Mouse (Mus musculus): ENCODE measurements around the gene Prr15l. TPM values are rescaled to one million over a fixed set of nuclear protein-coding genes. Genes with fewer than 3 reads are reported as not detected.

The Prr15l gene
- polyA plus RNA-seq, 1 experiment from 2014 or later, result 126 TPM

DNA sequence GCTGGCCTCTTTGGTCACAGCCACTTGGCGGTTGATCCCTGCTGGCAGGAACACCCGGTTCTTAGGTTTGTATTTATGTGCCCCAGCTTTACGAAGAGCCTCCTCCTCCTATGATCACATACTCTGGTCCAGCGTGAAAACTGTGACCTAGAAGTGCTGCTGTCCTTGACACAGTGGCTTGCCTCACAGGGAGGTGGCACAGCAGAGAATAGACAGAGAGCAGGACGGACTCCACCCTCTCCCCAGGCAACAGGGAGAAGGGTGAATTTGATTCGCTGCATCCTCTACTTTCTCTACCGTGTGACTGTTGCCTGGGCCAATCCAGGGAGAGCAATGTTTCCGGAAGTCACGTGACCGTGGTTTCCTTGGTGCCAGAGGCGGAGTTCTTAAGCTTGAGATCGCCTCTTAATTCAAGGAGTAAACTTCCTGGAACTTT lies 7.0 kb downstream of the Prr15l start:
- ATAC-seq (peak; percentile 91), DNase-seq (ENCODE audit: low spot score) (peak; percentile 98)
- 19% methylated on average over 12 of the region's 12 CpGs for WGBS
- H3K4me1 ChIP-seq (ENCODE audit: insufficient read depth, low read depth, low read length), result peaks cover 5% of the 10 kb centered on the region; the same call in 1 of the 2 replicates
- H3K27ac ChIP-seq (ENCODE audit: low read length), result peak overlapping the region; percentile 63
- H3K9ac ChIP-seq (replicated peaks; ENCODE audit: low read depth), result no peak overlapping the region
- no peak overlapping the region for H3K4me3 ChIP-seq (ENCODE audit: low read depth, low read length)
- H3K9me3 ChIP-seq (ENCODE audit: low read length), result no peaks in the 10 kb centered on the region
- peak overlapping the region; percentile 36 for H3K4me2 ChIP-seq (replicated peaks; ENCODE audit: low read depth, low read length)
- no peaks in the 10 kb centered on the region for H3K36me3 ChIP-seq (ENCODE audit: insufficient read depth, low read length)
- TF ChIP-seq CTCF (IDR thresholded peaks at IDR 0.05), result no peak
- TF ChIP-seq EP300 (IDR thresholded peaks at IDR 0.05), result peak; percentile 58; the same call in 1 of the 2 replicates
- H3K27me3 ChIP-seq (replicated peaks; ENCODE audit: insufficient read depth, low read length), result no peaks in the 10 kb centered on the region

- Histone ChIP-seq H3K27me3 (replicated peaks; ENCODE audit: insufficient read depth, low read length) (no peaks in the 10 kb centered on the region), H3K36me3 (ENCODE audit: insufficient read depth, low read length) (no peaks in the 10 kb centered on the region), H3K9me3 (ENCODE audit: low read length) (no peaks in the 10 kb centered on the region), H3K9ac (replicated peaks; ENCODE audit: low read depth) (no peak overlapping the region), H3K4me1 (ENCODE audit: insufficient read depth, low read depth, low read length) (peaks cover 5% of the 10 kb centered on the region; the same call in 1 of the 2 replicates), H3K27ac (ENCODE audit: low read length) (peak overlapping the region; percentile 54; the same call in 1 of the 2 replicates), H3K4me2 (replicated peaks; ENCODE audit: low read depth, low read length) (no peak overlapping the region), H3K4me3 (ENCODE audit: low read depth, low read length) (no peak overlapping the region)
- WGBS, result 62% methylated on average over 9 of the region's 9 CpGs
- no peak for ATAC-seq
- TF ChIP-seq CTCF (IDR thresholded peaks at IDR 0.05), result no peak
- no peak for TF ChIP-seq EP300 (IDR thresholded peaks at IDR 0.05)
- DNase-seq (ENCODE audit: low spot score), result peak; percentile 67
These were observed 8.2 kb downstream of the Prr15l start for GRCm38 (mm10) chr11:96935872-96936650.

DNA sequence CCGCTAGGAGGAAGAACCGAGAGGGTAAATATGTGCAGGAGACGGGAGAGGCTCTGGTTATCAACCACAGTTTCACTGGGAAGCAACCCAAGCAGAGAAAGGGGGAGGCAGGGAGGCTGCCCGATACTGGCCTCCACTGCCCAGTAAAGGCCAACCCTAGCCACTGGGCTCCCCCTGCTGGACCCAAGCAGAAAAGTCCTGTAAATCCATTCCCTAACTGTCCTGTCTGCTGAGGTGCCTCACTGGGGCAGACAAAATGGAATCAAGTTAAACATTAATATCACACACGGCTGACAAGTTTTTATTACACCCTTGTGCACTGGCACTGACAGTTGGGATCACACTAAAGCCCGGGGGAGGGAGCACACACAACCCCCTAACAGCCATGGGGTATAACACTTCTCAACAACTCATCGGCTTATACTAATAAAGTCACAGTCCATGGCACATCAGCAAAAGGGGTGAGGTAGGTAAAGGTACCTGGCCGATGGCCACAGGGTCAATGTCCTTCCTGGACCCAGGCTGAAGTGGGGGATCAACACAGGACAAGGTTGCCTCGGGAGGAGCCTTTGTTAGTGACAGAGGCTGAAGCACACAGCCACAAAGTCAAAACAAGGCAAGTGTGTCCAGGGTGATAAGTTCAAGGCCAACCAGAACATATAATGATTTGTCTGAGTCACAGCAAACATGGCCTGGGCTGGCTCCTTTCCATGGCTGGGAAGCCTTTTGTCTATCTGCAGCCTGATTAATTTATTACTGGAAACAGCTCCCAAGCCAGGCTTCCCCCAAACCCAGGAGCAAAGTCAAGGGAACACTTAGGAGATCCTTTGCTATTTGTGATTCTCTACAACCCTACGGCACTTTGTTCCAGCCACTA lies 9.9 kb downstream of the Prr15l start:
- TF ChIP-seq EP300 (IDR thresholded peaks at IDR 0.05) (peak; percentile 68; the same call in 1 of the 2 replicates), CTCF (IDR thresholded peaks at IDR 0.05) (peak; percentile 88)
- 41% methylated on average over 10 of the region's 10 CpGs for WGBS

GRCm38 (mm10) chr11:96938426-96938800 lies 10.5 kb downstream of the Prr15l start:
- 69% methylated on average over 6 of the region's 6 CpGs for WGBS
- H3K36me3 ChIP-seq (ENCODE audit: insufficient read depth, low read length), result no peaks in the 10 kb centered on the region
- H3K9me3 ChIP-seq (ENCODE audit: low read length), result no peaks in the 10 kb centered on the region
- DNase-seq (ENCODE audit: low spot score), result no peak
- H3K4me3 ChIP-seq (ENCODE audit: low read depth, low read length), result no peak overlapping the region
- no peak overlapping the region for H3K4me2 ChIP-seq (replicated peaks; ENCODE audit: low read depth, low read length)
- no peak for ATAC-seq
- H3K4me1 ChIP-seq (ENCODE audit: insufficient read depth, low read depth, low read length), result peaks cover 8% of the 10 kb centered on the region; the same call in 1 of the 2 replicates
- TF ChIP-seq CTCF (IDR thresholded peaks at IDR 0.05), result no peak
- H3K9ac ChIP-seq (replicated peaks; ENCODE audit: low read depth), result no peak overlapping the region
- H3K27ac ChIP-seq (ENCODE audit: low read length), result peak overlapping the region; percentile 11
- no peaks in the 10 kb centered on the region for H3K27me3 ChIP-seq (replicated peaks; ENCODE audit: insufficient read depth, low read length)

More for the DNA sequence above, 9.9 kb downstream of the Prr15l start:
- H3K4me1 ChIP-seq (ENCODE audit: insufficient read depth, low read depth, low read length), result peaks cover 5% of the 10 kb centered on the region; the same call in 1 of the 2 replicates
- no peaks in the 10 kb centered on the region for H3K9me3 ChIP-seq (ENCODE audit: low read length)
- H3K4me2 ChIP-seq (replicated peaks; ENCODE audit: low read depth, low read length), result no peak overlapping the region
- no peak overlapping the region for H3K9ac ChIP-seq (replicated peaks; ENCODE audit: low read depth)
- DNase-seq (ENCODE audit: low spot score), result peak; percentile 88
- no peak overlapping the region for H3K4me3 ChIP-seq (ENCODE audit: low read depth, low read length)
- H3K27ac ChIP-seq (ENCODE audit: low read length), result peak overlapping the region; percentile 54
- no peaks in the 10 kb centered on the region for H3K36me3 ChIP-seq (ENCODE audit: insufficient read depth, low read length)
- ATAC-seq, result peak; percentile 59
- H3K27me3 ChIP-seq (replicated peaks; ENCODE audit: insufficient read depth, low read length), result no peaks in the 10 kb centered on the region

- Histone ChIP-seq H3K4me3 (ENCODE audit: low read depth, low read length) (no peak overlapping the region), H3K4me2 (replicated peaks; ENCODE audit: low read depth, low read length) (no peak overlapping the region), H3K9ac (replicated peaks; ENCODE audit: low read depth) (no peak overlapping the region), H3K4me1 (ENCODE audit: insufficient read depth, low read depth, low read length) (peaks cover 6% of the 10 kb centered on the region; the same call in 1 of the 2 replicates), H3K9me3 (ENCODE audit: low read length) (no peaks in the 10 kb centered on the region), H3K27ac (ENCODE audit: low read length) (no peak overlapping the region), H3K36me3 (ENCODE audit: insufficient read depth, low read length) (no peaks in the 10 kb centered on the region), H3K27me3 (replicated peaks; ENCODE audit: insufficient read depth, low read length) (no peaks in the 10 kb centered on the region)
- WGBS, result 71% methylated on average over 16 of the region's 16 CpGs
- DNase-seq (ENCODE audit: low spot score) (no peak), ATAC-seq (no peak)
- TF ChIP-seq CTCF (IDR thresholded peaks at IDR 0.05) (no peak), EP300 (IDR thresholded peaks at IDR 0.05) (no peak)
These were observed 12.9 kb downstream of the Prr15l start for GRCm38 (mm10) chr11:96940578-96941465.
